Mouse (Mus musculus): Measurements from ENCODE around the gene Golga2. TPM values are rescaled to one million over a fixed set of nuclear protein-coding genes. Genes with fewer than 3 reads are reported as not detected.
"Not testable (repeated sequence)": the region's sequence is repeated elsewhere in the genome, so short reads cannot be mapped to it uniquely, and the experiment has no call there.

Gene Golga2
- polyA plus RNA-seq, 1 experiment from 2014 or later = 18.8 TPM

DNA sequence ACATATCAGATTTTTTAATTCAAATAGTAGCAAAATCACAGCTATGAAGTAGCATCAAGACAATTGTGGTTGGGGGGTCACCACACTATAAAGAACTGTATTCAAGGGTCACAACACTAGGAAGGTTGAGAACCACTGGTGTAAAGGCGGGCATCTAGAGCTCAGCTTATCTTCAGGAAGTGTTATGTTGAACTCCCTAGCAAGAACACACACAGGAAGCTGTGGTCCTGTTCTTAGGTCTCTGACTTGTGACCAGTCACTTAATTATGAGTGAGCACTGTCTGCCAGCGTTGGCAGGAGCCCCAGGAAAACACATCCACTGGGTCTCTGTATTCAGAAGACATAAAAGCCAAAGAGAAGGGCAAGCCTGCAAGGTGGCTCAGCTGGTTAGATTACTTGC lies 4.9 kb upstream of the Golga2 start:
- WGBS = 52% methylated on average over 2 of the region's 2 CpGs
- Histone ChIP-seq H3K9me3 (ENCODE audit: control insufficient read depth, low read length) (no peaks in the 10 kb centered on the region), H3K4me1 (replicated peaks; ENCODE audit: control insufficient read depth, insufficient read depth, low read length) (peaks cover 6% of the 10 kb centered on the region; the same call in 1 of the 2 replicates), H3K4me3 (ENCODE audit: low read depth, low read length) (no peak overlapping the region), H3K27ac (ENCODE audit: low read depth, low read length) (no peak overlapping the region), H3K36me3 (ENCODE audit: control insufficient read depth, insufficient read depth, low read length) (peaks cover 29% of the 10 kb centered on the region), H3K27me3 (replicated peaks; ENCODE audit: control insufficient read depth, insufficient read depth, low read length) (no peaks in the 10 kb centered on the region), H3K9ac (ENCODE audit: low read depth, low read length) (no peak overlapping the region), H3K4me2 (0 out of 2 replicates have a peak overlapping the region, but pooled peaks have one; percentile 23)
- ATAC-seq (replicated peaks; ENCODE audit: low FRiP score) (no peak), DNase-seq (ENCODE audit: low spot score) (no peak)

DNA sequence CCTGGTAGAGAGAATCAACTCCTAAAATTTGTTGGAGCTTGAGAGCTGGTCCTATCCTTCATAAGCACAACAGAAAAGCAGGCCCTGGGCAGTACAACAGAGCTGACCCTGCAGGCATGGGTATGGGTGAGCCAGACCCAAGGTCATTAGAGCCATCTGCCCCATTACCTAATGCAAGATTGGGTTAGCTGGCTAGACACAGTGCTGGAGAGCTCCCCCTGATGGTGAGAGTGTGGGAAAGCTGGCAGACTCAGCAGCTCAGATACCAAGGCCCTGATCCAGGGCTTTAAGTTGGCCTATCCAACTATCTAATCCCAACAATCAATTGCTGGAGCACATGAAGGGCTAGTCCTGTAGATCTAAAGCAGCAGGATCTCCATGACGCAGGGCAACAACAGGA lies 4.5 kb upstream of the Golga2 start:
- no peak overlapping the region for H3K4me3 ChIP-seq (ENCODE audit: low read depth, low read length)
- H3K9me3 ChIP-seq (ENCODE audit: control insufficient read depth, low read length) = no peaks in the 10 kb centered on the region
- WGBS = 85% methylated on average over 1 of the region's 1 CpGs
- DNase-seq (ENCODE audit: low spot score) (peak; percentile 46), ATAC-seq (replicated peaks; ENCODE audit: low FRiP score) (peak; percentile 68; the same call in 1 of the 2 replicates)
- H3K27ac ChIP-seq (ENCODE audit: low read depth, low read length) = no peak overlapping the region
- peaks cover 29% of the 10 kb centered on the region for H3K36me3 ChIP-seq (ENCODE audit: control insufficient read depth, insufficient read depth, low read length)
- 0 out of 2 replicates have a peak overlapping the region, but pooled peaks have one; percentile 23 for H3K4me2 ChIP-seq
- H3K4me1 ChIP-seq (replicated peaks; ENCODE audit: control insufficient read depth, insufficient read depth, low read length) = peaks cover 6% of the 10 kb centered on the region; the same call in 1 of the 2 replicates
- no peak overlapping the region for H3K9ac ChIP-seq (ENCODE audit: low read depth, low read length)
- H3K27me3 ChIP-seq (replicated peaks; ENCODE audit: control insufficient read depth, insufficient read depth, low read length) = no peaks in the 10 kb centered on the region

DNA sequence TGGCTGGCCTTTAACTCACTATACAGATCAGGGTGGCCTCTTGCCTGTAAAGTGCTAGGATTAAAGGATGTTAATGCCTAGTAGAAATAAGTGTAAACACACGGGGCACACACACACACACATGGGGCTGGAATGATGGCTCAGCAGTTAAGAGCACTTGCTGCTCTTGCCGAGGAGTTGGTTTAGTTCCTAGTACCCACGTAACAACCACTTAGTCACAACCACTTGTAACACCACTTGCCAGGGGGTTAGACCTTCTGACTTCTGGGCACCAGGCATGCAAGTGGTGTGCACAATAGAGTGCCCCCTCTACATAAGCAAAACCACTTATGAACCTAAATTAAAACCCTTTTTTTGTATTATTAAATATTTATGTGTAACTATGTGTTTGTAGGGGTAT lies 3.2 kb upstream of the Golga2 start:
- Histone ChIP-seq H3K4me1 (replicated peaks; ENCODE audit: control insufficient read depth, insufficient read depth, low read length) (peaks cover 9% of the 10 kb centered on the region), H3K9me3 (ENCODE audit: control insufficient read depth, low read length) (no peaks in the 10 kb centered on the region), H3K36me3 (ENCODE audit: control insufficient read depth, insufficient read depth, low read length) (peaks cover 23% of the 10 kb centered on the region), H3K4me2 (no peak overlapping the region), H3K27ac (ENCODE audit: low read depth, low read length) (no peak overlapping the region), H3K27me3 (replicated peaks; ENCODE audit: control insufficient read depth, insufficient read depth, low read length) (no peaks in the 10 kb centered on the region), H3K4me3 (ENCODE audit: low read depth, low read length) (no peak overlapping the region), H3K9ac (ENCODE audit: low read depth, low read length) (no peak overlapping the region)
- DNase-seq (ENCODE audit: low spot score) = no peak
- WGBS = 85% methylated on average over 3 of the region's 3 CpGs
- ATAC-seq (replicated peaks; ENCODE audit: low FRiP score) = no peak

DNA sequence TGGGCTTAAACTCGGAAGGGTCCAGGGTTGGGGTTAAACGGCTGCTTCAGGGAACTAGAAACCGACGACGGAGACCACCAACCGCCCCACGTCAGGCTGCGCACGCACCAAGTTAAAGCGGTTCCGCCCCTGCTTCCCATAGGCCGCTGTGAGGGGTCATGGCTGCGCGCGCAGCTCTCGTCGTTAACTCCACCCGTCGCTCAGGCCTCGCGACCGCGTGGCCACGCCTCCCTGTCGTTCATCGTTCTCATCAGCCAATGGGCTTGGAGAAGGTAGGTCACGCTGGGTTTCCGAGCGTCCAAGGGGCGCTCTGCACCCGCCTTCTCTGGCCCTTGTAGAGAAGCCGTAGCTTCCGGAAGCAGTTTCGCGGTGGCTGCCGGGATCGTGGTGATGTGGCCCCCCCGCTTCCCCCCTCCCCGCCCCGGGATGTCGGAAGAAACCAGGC lies 761 bp downstream of the Golga2 start, which contains the start of gene Swi5:
Gene Swi5 (minus strand): TSS at position 153 of the 445 bp plus-strand sequence.
- WGBS = under 1% methylated on average over 40 of the region's 41 CpGs

DNA sequence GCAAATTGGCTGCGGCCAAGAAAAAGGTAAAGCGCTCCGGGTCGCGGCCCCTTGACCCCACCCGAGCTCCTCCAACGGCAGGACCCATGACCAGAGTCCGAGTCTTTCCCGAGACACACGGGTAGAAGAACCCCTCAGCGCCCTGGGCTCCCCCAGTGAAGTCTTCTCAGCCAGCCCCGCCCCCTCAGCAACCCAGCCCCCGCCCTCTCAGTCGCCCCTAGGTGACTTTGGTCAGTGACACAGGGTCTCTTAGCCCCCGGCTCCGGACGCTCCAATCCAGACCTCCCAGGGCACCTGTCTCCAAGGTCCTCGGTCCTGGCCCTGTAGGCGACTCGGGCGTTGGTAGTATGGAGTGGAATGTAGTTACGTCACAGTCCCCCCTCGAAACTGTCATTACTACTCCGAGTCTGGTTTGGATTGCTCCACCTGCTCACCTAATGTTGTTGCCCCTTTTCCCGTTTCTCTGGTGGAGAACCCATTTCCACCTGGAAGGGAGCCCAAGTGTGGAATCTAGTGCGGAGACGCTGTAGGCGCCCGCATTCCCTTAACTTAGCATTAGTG lies 1.3 kb downstream of the Golga2 start:
- Histone ChIP-seq H3K9ac (ENCODE audit: low read depth, low read length) (peak overlapping the region; percentile 71), H3K4me3 (ENCODE audit: low read depth, low read length) (peak overlapping the region; percentile 87), H3K36me3 (ENCODE audit: control insufficient read depth, insufficient read depth, low read length) (peaks cover 7% of the 10 kb centered on the region), H3K4me2 (peak overlapping the region; percentile 82), H3K9me3 (ENCODE audit: control insufficient read depth, low read length) (no peaks in the 10 kb centered on the region), H3K4me1 (replicated peaks; ENCODE audit: control insufficient read depth, insufficient read depth, low read length) (peaks cover 13% of the 10 kb centered on the region), H3K27ac (ENCODE audit: low read depth, low read length) (peak overlapping the region; percentile 20; the same call in 1 of the 2 replicates), H3K27me3 (replicated peaks; ENCODE audit: control insufficient read depth, insufficient read depth, low read length) (no peaks in the 10 kb centered on the region)
- ATAC-seq (replicated peaks; ENCODE audit: low FRiP score) = peak; percentile 52
- no peak for DNase-seq (ENCODE audit: low spot score)
- WGBS = 3% methylated on average over 25 of the region's 29 CpGs

More for the DNA sequence above, 761 bp downstream of the Golga2 start, which contains the start of gene Swi5:
- H3K27ac ChIP-seq (ENCODE audit: low read depth, low read length) = peak within 1 kb of the TSS; percentile 73; the same call in 1 of the 2 replicates
- ATAC-seq (replicated peaks; ENCODE audit: low FRiP score) = peak; percentile 99
- DNase-seq (ENCODE audit: low spot score) = peak; percentile 98
- H3K4me3 ChIP-seq (ENCODE audit: low read depth, low read length) = peak within 1 kb of the TSS; percentile 87
- peak within 1 kb of the TSS; percentile 85 for H3K4me2 ChIP-seq
- H3K27me3 ChIP-seq (replicated peaks; ENCODE audit: control insufficient read depth, insufficient read depth, low read length) = no peaks in the 10 kb centered on the region
- peaks cover 7% of the 10 kb centered on the region for H3K36me3 ChIP-seq (ENCODE audit: control insufficient read depth, insufficient read depth, low read length)
- H3K4me1 ChIP-seq (replicated peaks; ENCODE audit: control insufficient read depth, insufficient read depth, low read length) = peaks cover 13% of the 10 kb centered on the region
- no peaks in the 10 kb centered on the region for H3K9me3 ChIP-seq (ENCODE audit: control insufficient read depth, low read length)
- H3K9ac ChIP-seq (ENCODE audit: low read depth, low read length) = peak within 1 kb of the TSS; percentile 92

DNA sequence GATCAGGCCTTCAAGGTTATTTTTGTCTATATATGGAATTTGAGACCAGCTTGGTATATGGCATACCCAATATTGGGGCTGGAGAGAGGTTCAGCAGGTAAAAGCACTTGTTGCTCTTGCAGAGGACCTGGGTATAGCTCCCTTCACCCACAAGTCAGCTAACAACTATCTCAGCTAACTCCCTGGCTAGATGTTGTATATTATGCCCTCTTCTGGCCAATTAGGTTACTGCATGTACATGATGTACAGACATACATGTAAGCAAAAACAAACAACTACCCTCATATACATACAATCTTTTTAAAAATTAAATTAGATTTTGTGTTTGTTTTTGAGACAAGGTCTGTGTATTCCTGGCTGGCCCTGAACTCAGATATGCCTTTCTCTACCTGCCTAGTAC lies 2.4 kb downstream of the Golga2 start:
- peak overlapping the region; percentile 82 for H3K4me2 ChIP-seq
- peak overlapping the region; percentile 87 for H3K4me3 ChIP-seq (ENCODE audit: low read depth, low read length)
- peaks cover 13% of the 10 kb centered on the region for H3K4me1 ChIP-seq (replicated peaks; ENCODE audit: control insufficient read depth, insufficient read depth, low read length)
- H3K27ac ChIP-seq (ENCODE audit: low read depth, low read length) = no peak overlapping the region
- H3K9me3 ChIP-seq (ENCODE audit: control insufficient read depth, low read length) = no peaks in the 10 kb centered on the region
- no peak for ATAC-seq (replicated peaks; ENCODE audit: low FRiP score)
- peaks cover 3% of the 10 kb centered on the region for H3K36me3 ChIP-seq (ENCODE audit: control insufficient read depth, insufficient read depth, low read length)
- no peak overlapping the region for H3K9ac ChIP-seq (ENCODE audit: low read depth, low read length)
- DNase-seq (ENCODE audit: low spot score) = no peak
- H3K27me3 ChIP-seq (replicated peaks; ENCODE audit: control insufficient read depth, insufficient read depth, low read length) = no peaks in the 10 kb centered on the region

DNA sequence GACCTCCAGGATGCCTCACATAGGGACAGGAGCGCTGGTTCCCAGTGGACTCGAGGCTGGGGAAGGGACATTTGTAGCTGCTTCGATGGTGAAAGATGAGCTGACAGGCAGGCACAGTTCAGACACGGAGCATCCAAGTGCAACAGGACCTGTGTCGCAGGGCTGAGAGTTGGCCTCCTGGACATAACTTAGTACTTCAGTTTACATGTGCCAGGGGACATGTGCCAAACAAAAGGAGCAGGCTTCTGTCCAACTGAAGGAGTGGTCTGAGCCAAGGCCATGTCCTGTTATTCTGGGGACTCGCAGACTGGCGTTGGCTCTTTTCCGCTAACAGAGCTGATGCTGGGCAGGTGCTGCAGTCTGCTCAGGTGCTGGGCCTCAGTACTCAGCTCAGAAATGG lies 7.2 kb downstream of the Golga2 start:
- Histone ChIP-seq H3K9me3 (ENCODE audit: control insufficient read depth, low read length) (no peaks in the 10 kb centered on the region), H3K36me3 (ENCODE audit: control insufficient read depth, insufficient read depth, low read length) (peaks cover 14% of the 10 kb centered on the region), H3K4me3 (ENCODE audit: low read depth, low read length) (no peak overlapping the region), H3K4me2 (no peak overlapping the region), H3K9ac (ENCODE audit: low read depth, low read length) (no peak overlapping the region), H3K27ac (ENCODE audit: low read depth, low read length) (no peak overlapping the region), H3K4me1 (replicated peaks; ENCODE audit: control insufficient read depth, insufficient read depth, low read length) (peaks cover under 1% of the 10 kb centered on the region), H3K27me3 (replicated peaks; ENCODE audit: control insufficient read depth, insufficient read depth, low read length) (no peaks in the 10 kb centered on the region)
- DNase-seq (ENCODE audit: low spot score) (no peak), ATAC-seq (replicated peaks; ENCODE audit: low FRiP score) (no peak)
- WGBS = 89% methylated on average over 8 of the region's 8 CpGs

DNA sequence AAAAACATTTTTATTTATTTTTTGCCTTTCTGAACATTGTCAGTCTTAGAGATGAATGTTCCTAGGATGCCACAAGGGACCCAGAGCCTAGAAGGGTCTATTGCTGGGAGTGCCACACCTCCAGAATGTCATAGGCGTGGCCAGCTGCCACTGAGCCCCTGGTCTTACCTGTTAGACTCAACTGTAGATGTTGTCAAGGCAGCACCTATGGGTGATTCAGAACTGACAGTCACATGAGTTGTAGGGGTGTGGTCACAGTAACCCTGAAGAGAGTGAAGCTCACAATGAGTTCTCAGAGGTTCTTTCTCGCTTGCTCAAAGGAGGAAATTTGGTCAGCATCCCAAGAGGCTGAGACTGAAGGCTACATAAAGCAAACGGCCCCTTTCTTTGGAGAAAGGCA lies 8.1 kb downstream of the Golga2 start:
- Histone ChIP-seq H3K4me3 (ENCODE audit: low read depth, low read length) (no peak overlapping the region), H3K27ac (ENCODE audit: low read depth, low read length) (no peak overlapping the region), H3K9me3 (ENCODE audit: control insufficient read depth, low read length) (no peaks in the 10 kb centered on the region), H3K27me3 (replicated peaks; ENCODE audit: control insufficient read depth, insufficient read depth, low read length) (no peaks in the 10 kb centered on the region), H3K4me2 (no peak overlapping the region), H3K9ac (ENCODE audit: low read depth, low read length) (no peak overlapping the region), H3K36me3 (ENCODE audit: control insufficient read depth, insufficient read depth, low read length) (peaks cover 17% of the 10 kb centered on the region), H3K4me1 (replicated peaks; ENCODE audit: control insufficient read depth, insufficient read depth, low read length) (no peaks in the 10 kb centered on the region)
- WGBS = 76% methylated on average over 3 of the region's 3 CpGs
- ATAC-seq (replicated peaks; ENCODE audit: low FRiP score) (no peak), DNase-seq (ENCODE audit: low spot score) (no peak)

DNA sequence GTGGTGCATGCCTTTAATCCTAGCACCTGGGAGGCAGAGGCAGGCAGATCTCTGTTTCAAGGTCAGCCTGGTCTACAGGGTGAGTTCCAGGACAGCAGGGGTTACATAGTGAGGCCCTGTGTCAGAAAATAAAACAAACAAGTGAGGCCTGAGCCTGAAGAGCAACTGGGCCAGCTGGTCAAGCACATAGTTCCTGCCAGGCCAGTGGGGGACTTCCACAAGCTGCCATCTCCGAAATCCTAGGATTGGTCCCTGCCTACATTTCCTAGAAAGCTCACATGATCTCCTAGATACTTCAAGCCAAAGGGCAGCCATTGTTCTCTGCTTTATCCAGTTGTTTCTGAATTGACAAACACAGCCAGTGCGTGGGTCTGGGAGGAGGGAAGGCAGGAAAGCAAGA lies 8.7 kb downstream of the Golga2 start:
- DNase-seq (ENCODE audit: low spot score); H3K27ac ChIP-seq (ENCODE audit: low read depth, low read length); H3K9me3 ChIP-seq (ENCODE audit: control insufficient read depth, low read length); H3K4me1 ChIP-seq (replicated peaks; ENCODE audit: control insufficient read depth, insufficient read depth, low read length); H3K4me3 ChIP-seq (ENCODE audit: low read depth, low read length); H3K27me3 ChIP-seq (replicated peaks; ENCODE audit: control insufficient read depth, insufficient read depth, low read length); H3K9ac ChIP-seq (ENCODE audit: low read depth, low read length); H3K4me2 ChIP-seq; ATAC-seq (replicated peaks; ENCODE audit: low FRiP score): not testable (repeated sequence)
- H3K36me3 ChIP-seq (ENCODE audit: control insufficient read depth, insufficient read depth, low read length) = peaks cover 17% of the 10 kb centered on the region
- 85% methylated on average over 2 of the region's 2 CpGs for WGBS

All from liver, embryonic 11.5 days (tissue).